Mouse (Mus musculus): ENCODE measurements around the gene Bclaf3. TPM values are rescaled to one million over a fixed set of nuclear protein-coding genes. Genes with fewer than 3 reads are reported as not detected.
"Not testable (repeated sequence)": the region's sequence is repeated elsewhere in the genome, so short reads cannot be mapped to it uniquely, and the experiment has no call there.

The Bclaf3 gene
- polyA plus RNA-seq (2015; fragmentation: Nextera tagmentation; extraction: Ambion mirVana): 12.0 and 12.4 TPM in 2 replicates

DNA sequence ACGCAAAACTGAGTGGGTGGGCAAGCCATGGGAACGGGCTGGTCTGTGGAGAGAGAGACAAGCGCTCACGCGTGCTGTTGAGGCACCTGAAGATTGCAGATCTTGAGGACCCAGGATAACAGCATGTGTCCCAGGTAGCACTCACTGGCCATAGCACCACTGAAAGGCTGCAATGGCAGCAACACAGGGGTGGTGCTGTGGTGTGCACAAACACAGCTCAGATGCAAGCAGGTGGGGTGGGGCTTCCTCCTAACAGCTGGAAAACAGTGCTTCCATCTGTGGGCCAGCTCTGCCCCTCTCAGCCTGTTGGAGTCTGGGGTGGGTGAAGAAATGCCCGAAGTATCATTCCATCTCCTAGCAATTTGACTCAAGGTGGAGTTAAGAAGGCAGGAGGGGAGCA, at the start of gene Bclaf3:
Gene Bclaf3 (plus strand): TSS at position 301 of the 400 bp plus-strand sequence.
- no peak for ATAC-seq (ENCODE audit: extremely low read depth, insufficient number of reproducible peaks, low FRiP score, low TSS enrichment)
- Histone ChIP-seq H3K4me2 (no peak within 1 kb of the TSS), H3K36me3 (no peaks in the 10 kb centered on the region), H3K9me3 (no peaks in the 10 kb centered on the region), H3K4me1 (no peaks in the 10 kb centered on the region), H3K27me3 (replicated peaks) (0 out of 2 replicates have a peak, but pooled peaks cover 9% of the 10 kb centered on the region), H3K9ac (no peak within 1 kb of the TSS), H3K27ac (replicated peaks) (no peak within 1 kb of the TSS), H3K4me3 (no peak within 1 kb of the TSS)
- WGBS: 76% methylated on average over 6 of the region's 6 CpGs

DNA sequence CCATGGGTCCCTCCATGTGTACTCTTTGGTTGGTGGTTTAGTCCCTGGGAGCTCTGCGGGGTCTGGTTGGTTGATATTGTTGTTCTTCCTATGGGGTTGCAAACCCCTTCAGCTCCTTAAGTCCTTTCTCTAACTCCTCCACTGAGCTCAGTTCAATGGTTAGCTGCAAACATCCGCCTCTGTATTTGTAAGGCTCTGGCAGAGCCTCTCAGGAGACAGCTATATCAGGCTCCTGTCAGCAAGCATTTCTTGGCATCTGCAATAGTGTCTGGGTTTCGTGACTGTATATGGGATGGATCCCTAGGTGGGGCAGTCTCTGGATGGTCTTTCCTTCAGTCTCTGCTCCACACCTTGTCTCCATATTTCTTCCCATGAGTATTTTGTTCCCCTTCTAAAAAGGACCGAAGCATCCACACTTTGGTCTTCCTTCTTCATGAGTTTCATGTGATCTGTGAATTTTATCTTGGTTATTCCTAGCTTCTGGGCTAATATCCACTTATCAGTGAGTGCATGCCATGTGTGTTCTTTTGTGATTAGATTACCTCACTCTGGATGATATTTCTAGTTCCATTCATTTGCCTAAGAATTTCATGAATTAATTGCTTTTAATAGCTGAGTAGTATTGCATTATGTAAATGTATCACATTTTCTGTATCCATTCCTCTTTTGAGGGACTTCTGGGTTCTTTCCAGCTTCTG, 48.1 kb upstream of the Bclaf3 start:
- H3K4me3 ChIP-seq; H3K27me3 ChIP-seq (replicated peaks); H3K27ac ChIP-seq (replicated peaks); H3K4me2 ChIP-seq; ATAC-seq (ENCODE audit: extremely low read depth, insufficient number of reproducible peaks, low FRiP score, low TSS enrichment); H3K9me3 ChIP-seq; H3K9ac ChIP-seq; H3K36me3 ChIP-seq; H3K4me1 ChIP-seq: not testable (repeated sequence)
- WGBS: 49% methylated on average over 4 of the region's 4 CpGs

DNA sequence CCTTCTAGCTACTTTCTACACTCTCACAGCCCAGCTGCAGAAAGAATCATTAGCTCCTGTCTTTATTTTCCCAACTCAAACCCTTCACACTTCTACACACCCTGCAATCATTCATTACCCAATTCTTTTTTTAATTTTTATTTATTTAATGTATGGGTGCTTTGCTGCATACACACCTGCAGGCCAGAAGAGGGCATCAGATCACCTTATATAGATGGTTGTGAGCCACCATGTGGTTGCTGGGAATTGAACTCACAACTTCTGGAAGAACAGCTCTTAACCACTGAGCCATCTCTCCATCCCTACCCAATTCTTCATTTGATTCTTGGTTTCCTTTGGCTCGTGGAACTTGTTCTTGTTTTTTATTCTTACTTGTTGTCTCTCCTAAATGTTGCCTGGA, 42.2 kb upstream of the Bclaf3 start:
- H3K27me3 ChIP-seq (replicated peaks): no peaks in the 10 kb centered on the region; the same call in 1 of the 2 replicates
- no peak for ATAC-seq (ENCODE audit: extremely low read depth, insufficient number of reproducible peaks, low FRiP score, low TSS enrichment)
- H3K36me3 ChIP-seq: no peaks in the 10 kb centered on the region
- no peak overlapping the region for H3K9ac ChIP-seq
- H3K4me1 ChIP-seq: no peaks in the 10 kb centered on the region
- WGBS: 74% methylated on average over 1 of the region's 1 CpGs
- no peak overlapping the region for H3K4me2 ChIP-seq
- H3K4me3 ChIP-seq: no peak overlapping the region
- H3K9me3 ChIP-seq: no peaks in the 10 kb centered on the region
- no peak overlapping the region for H3K27ac ChIP-seq (replicated peaks)

DNA sequence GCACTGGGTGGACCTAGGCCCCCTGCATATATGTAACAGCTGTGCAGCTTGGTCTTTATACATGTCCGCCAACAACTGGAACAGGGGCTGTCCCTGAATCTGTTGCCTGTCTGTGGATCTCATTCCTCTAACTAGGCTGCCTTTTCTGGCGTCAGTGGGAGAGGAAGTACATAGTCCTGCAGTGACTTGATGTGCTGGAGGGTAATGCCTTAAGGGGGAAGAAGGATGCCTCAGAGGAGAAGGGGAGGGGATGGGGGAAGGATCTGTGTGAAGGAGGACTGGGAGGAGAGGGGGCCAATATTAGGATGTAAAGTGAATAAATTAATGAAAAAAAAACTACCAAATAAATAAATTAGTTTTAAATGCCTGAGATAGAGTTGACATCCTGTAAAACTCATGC, 23.3 kb upstream of the Bclaf3 start:
- no peak for ATAC-seq (ENCODE audit: extremely low read depth, insufficient number of reproducible peaks, low FRiP score, low TSS enrichment)
- Histone ChIP-seq H3K27ac (replicated peaks) (no peak overlapping the region), H3K9ac (no peak overlapping the region), H3K4me3 (no peak overlapping the region), H3K27me3 (replicated peaks) (no peaks in the 10 kb centered on the region), H3K9me3 (no peaks in the 10 kb centered on the region), H3K4me1 (no peaks in the 10 kb centered on the region), H3K36me3 (no peaks in the 10 kb centered on the region), H3K4me2 (no peak overlapping the region)
- WGBS: 33% methylated on average over 2 of the region's 2 CpGs

DNA sequence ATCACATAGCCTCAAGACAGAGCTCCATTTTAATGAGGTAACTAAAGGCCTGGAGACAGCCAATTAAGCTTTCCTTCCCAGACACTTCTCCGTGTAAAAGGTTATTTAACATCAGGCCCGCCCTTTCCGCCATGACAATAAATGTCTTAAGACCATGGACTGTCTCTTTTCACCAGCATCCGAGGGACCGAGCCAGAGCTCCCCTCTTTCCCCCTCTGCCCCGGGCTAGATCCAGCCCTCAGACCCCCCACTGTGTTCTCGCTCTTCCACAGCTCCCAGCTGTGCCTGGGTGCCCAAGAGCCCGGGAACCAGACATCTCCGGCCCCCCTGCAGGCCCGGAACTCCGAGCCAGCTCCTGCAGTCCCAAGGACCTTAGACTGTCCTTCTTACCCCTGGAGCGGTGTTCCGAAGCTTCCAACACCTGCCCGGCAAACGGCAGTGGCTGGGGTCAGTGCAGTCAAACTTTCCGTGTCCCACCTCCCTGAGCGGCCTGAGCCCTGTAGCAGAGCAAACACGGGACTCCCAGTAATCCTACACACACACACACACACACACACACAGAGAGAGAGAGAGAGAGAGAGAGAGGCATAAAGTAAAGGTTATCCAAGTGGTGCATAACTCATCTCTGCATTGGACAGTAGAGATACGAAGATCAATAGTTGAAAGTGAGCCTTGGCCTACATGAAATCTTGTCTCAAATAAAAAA, 18.0 kb upstream of the Bclaf3 start:
- H3K9me3 ChIP-seq: no peaks in the 10 kb centered on the region
- no peak overlapping the region for H3K27ac ChIP-seq (replicated peaks)
- no peak overlapping the region for H3K4me2 ChIP-seq
- ATAC-seq (ENCODE audit: extremely low read depth, insufficient number of reproducible peaks, low FRiP score, low TSS enrichment): no peak
- H3K4me1 ChIP-seq: no peaks in the 10 kb centered on the region
- 56% methylated on average over 19 of the region's 19 CpGs for WGBS
- no peak overlapping the region for H3K9ac ChIP-seq
- no peaks in the 10 kb centered on the region for H3K36me3 ChIP-seq
- H3K27me3 ChIP-seq (replicated peaks): no peaks in the 10 kb centered on the region
- no peak overlapping the region for H3K4me3 ChIP-seq

DNA sequence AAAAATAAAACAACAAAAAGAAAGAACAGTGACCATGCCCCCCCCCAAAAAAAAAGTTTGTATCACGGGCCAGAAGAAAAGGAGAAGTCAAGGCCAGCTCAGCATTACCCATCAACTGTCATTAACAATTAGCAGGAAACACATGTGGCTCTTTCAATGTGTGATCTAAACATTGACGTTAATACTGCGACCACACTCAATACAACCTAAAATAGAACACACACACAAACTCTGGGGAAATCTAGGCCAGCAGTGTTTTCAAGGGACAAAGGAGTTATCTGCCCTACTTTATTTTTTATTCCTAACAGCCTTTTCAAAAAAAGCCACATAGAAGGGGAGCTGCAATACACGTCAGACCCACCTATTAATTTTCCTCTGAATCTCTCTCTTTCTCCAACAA, 17.4 kb upstream of the Bclaf3 start:
- ATAC-seq (ENCODE audit: extremely low read depth, insufficient number of reproducible peaks, low FRiP score, low TSS enrichment): no peak
- H3K27ac ChIP-seq (replicated peaks): no peak overlapping the region
- H3K9me3 ChIP-seq: no peaks in the 10 kb centered on the region
- H3K36me3 ChIP-seq: no peaks in the 10 kb centered on the region
- H3K9ac ChIP-seq: no peak overlapping the region
- no peak overlapping the region for H3K4me2 ChIP-seq
- WGBS: 62% methylated on average over 4 of the region's 4 CpGs
- no peak overlapping the region for H3K4me3 ChIP-seq
- H3K27me3 ChIP-seq (replicated peaks): no peaks in the 10 kb centered on the region
- H3K4me1 ChIP-seq: no peaks in the 10 kb centered on the region

DNA sequence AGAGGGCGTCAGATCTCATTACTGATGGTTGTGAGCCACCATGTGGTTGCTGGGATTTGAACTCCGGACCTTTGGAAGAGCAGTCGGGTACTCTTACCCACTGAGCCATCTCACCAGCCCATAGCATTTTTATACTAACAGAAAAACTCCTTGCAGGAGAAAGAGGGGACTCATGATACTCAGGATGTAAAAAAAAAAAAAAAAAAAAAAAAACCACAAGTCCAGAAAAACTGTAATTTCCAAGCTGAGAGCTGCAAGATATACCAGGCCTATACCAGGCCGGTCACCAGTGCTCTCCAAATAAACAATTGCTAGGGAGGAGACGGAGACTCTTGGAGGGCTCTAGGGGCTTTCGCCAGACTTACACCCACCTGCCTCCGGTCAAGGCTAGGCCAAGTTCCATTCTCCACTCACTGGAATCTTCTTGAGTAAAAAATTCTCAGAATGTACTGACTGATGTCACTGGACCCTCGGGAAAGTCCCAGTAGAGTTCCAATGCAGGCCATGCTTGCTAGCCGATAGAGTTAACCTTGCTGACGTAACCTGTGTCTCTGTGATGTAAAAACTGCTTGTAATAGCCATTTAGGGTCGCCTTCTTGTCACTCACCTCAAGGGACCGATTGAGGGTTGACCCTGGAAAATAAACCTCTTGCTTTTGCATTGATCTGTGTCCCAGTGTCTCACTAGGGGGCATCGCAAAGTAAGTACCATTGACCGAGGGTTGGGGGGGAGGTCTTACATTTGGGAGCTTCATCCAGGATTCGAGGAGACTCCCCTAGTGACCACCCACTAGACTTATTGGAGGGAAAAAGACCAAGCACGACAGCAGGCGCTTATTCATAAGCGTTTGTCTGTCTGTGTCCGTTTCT, 16.4 kb upstream of the Bclaf3 start:
- H3K4me1 ChIP-seq: no peaks in the 10 kb centered on the region
- H3K9ac ChIP-seq: no peak overlapping the region
- no peaks in the 10 kb centered on the region for H3K9me3 ChIP-seq
- no peaks in the 10 kb centered on the region for H3K36me3 ChIP-seq
- no peak overlapping the region for H3K4me2 ChIP-seq
- H3K27ac ChIP-seq (replicated peaks): no peak overlapping the region
- ATAC-seq (ENCODE audit: extremely low read depth, insufficient number of reproducible peaks, low FRiP score, low TSS enrichment): no peak
- no peaks in the 10 kb centered on the region for H3K27me3 ChIP-seq (replicated peaks)
- H3K4me3 ChIP-seq: no peak overlapping the region
- WGBS: 75% methylated on average over 19 of the region's 19 CpGs

DNA sequence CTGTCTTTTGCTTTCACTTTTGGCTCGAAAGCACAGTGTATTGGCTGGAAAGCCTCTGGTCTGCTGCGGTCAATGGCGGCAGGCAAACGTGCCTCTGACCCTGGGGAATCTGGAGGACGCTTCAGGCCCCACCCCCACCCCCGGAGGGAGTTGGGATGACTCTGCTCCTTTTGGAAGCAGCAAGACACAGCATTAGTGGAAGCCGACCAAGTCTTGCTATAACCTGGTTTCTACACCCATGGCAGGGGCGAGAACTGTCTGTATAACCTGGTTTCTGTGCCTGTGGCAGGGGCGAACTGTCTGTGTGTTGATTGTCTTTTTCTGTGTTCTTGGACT, 15.8 kb upstream of the Bclaf3 start:
- Histone ChIP-seq H3K27me3 (replicated peaks) (no peaks in the 10 kb centered on the region), H3K27ac (replicated peaks) (no peak overlapping the region), H3K9ac (no peak overlapping the region), H3K36me3 (no peaks in the 10 kb centered on the region), H3K4me1 (no peaks in the 10 kb centered on the region), H3K9me3 (no peaks in the 10 kb centered on the region), H3K4me2 (no peak overlapping the region), H3K4me3 (no peak overlapping the region)
- no peak for ATAC-seq (ENCODE audit: extremely low read depth, insufficient number of reproducible peaks, low FRiP score, low TSS enrichment)
- WGBS: 62% methylated on average over 9 of the region's 9 CpGs

DNA sequence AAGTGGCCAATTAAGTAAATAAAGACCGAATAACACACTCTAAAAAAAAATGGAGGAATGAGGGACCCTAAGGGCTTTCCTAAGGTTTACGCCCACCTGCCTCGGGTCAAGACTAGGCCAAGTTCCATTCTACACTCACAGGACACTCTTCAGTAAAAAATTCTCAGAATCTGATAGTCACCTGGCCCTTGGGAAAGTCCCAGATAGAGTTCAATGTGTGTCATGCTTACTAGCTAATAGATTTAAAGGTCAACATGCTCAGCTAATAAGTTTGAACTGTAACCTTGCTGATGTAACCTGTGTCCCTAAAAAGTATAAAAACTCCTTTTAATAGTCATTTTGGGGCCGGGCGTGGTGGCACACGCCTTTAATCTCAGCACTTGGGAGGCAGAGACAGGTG, 10.9 kb upstream of the Bclaf3 start:
- H3K4me3 ChIP-seq: no peak overlapping the region
- H3K4me2 ChIP-seq: no peak overlapping the region
- H3K27ac ChIP-seq (replicated peaks): no peak overlapping the region
- no peaks in the 10 kb centered on the region for H3K9me3 ChIP-seq
- WGBS: 71% methylated on average over 6 of the region's 6 CpGs
- no peaks in the 10 kb centered on the region for H3K4me1 ChIP-seq
- no peak overlapping the region for H3K9ac ChIP-seq
- ATAC-seq (ENCODE audit: extremely low read depth, insufficient number of reproducible peaks, low FRiP score, low TSS enrichment): no peak
- H3K27me3 ChIP-seq (replicated peaks): no peaks in the 10 kb centered on the region
- no peaks in the 10 kb centered on the region for H3K36me3 ChIP-seq

DNA sequence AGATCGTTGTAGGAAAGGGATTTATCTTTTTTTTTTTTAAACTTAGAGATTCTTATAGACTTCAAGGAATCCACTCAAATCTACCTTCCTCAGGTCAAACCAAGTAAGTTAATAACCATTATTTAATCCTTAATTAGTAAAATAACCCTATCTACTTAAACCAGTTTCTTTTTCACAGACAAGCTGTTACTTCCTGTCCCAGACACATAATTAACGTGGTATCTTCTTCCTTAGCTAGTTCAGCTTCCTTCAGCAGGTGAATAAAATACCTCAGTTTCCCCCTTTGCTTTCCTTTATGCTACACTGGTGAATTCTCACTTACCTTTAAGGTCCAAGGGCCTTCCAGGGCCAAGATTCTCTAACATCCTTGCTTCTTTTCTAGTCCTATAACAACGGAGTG, 4.7 kb upstream of the Bclaf3 start:
- ATAC-seq (ENCODE audit: extremely low read depth, insufficient number of reproducible peaks, low FRiP score, low TSS enrichment): no peak
- 65% methylated on average over 3 of the region's 3 CpGs for WGBS
- Histone ChIP-seq H3K27ac (replicated peaks) (no peak overlapping the region), H3K27me3 (replicated peaks) (0 out of 2 replicates have a peak, but pooled peaks cover 6% of the 10 kb centered on the region), H3K9me3 (no peaks in the 10 kb centered on the region), H3K4me2 (no peak overlapping the region), H3K36me3 (no peaks in the 10 kb centered on the region), H3K4me3 (no peak overlapping the region), H3K9ac (no peak overlapping the region), H3K4me1 (no peaks in the 10 kb centered on the region)

DNA sequence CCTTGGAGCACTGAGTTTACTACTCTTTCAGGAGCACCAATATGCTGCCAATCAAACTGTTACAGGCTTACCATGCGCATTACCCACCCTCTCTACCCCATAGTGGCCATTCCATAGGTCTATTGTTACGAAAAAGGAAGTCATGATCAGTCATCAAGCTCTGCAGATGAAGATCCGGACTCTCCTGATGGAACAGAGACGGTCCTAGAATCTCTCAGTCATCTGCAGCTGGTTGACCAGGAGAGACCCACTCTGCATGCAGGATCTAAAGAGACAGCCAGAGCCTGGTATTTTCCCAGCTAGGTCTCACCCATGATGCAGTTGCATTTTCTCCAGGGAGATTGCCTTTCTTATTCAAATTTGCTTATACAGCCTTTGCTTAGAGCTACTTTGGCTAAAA, 3.8 kb upstream of the Bclaf3 start:
- 0 out of 2 replicates have a peak, but pooled peaks cover 9% of the 10 kb centered on the region for H3K27me3 ChIP-seq (replicated peaks)
- WGBS: 63% methylated on average over 4 of the region's 4 CpGs
- H3K4me2 ChIP-seq: no peak overlapping the region
- H3K4me1 ChIP-seq: no peaks in the 10 kb centered on the region
- no peak overlapping the region for H3K4me3 ChIP-seq
- H3K27ac ChIP-seq (replicated peaks): no peak overlapping the region
- no peaks in the 10 kb centered on the region for H3K36me3 ChIP-seq
- ATAC-seq (ENCODE audit: extremely low read depth, insufficient number of reproducible peaks, low FRiP score, low TSS enrichment): no peak
- no peaks in the 10 kb centered on the region for H3K9me3 ChIP-seq
- no peak overlapping the region for H3K9ac ChIP-seq

All from heart, embryonic 13.5 days (tissue).